Mouse (Mus musculus): Measurements from ENCODE around the gene Hibch. TPM values are rescaled to one million over a fixed set of nuclear protein-coding genes. Genes with fewer than 3 reads are reported as not detected.
"Not testable (repeated sequence)": the region's sequence is repeated elsewhere in the genome, so short reads cannot be mapped to it uniquely, and the experiment has no call there.

Hibch gene
- total RNA-seq, 2 experiments from 2014 or later = 32.1 to 44.4 TPM

GRCm38 (mm10) chr1:52817813-52818147, 26.9 kb upstream of the Hibch start:
- no peak for DNase-seq
- TF ChIP-seq CTCF (IDR thresholded peaks at IDR 0.05) = no peak
- peak overlapping the region; percentile 94 for H3K4me3 ChIP-seq
- peak overlapping the region; percentile 92 for H3K27ac ChIP-seq
- intact Hi-C loops (cut with DNase I) = no loop called here

GRCm38 (mm10) chr1:52839099-52839498, 5.6 kb upstream of the Hibch start:
- intact Hi-C loops (cut with DNase I) = no loop called here
- no peak overlapping the region for H3K27ac ChIP-seq
- DNase-seq = no peak
- TF ChIP-seq CTCF (IDR thresholded peaks at IDR 0.05) = no peak
- H3K4me3 ChIP-seq = no peak overlapping the region

- no peak for TF ChIP-seq CTCF (IDR thresholded peaks at IDR 0.05)
- intact Hi-C loops (cut with DNase I) = loop anchor here (10.0 kb wide), 2 partner anchors 190 to 200 kb away; no protein-coding TSS in a partner anchor
- no peak for DNase-seq
- peak overlapping the region; percentile 97 for H3K27ac ChIP-seq
- peak overlapping the region; percentile 94 for H3K4me3 ChIP-seq
Observed at GRCm38 (mm10) chr1:52844354-52844753, 375 bp upstream of the Hibch start.

DNA sequence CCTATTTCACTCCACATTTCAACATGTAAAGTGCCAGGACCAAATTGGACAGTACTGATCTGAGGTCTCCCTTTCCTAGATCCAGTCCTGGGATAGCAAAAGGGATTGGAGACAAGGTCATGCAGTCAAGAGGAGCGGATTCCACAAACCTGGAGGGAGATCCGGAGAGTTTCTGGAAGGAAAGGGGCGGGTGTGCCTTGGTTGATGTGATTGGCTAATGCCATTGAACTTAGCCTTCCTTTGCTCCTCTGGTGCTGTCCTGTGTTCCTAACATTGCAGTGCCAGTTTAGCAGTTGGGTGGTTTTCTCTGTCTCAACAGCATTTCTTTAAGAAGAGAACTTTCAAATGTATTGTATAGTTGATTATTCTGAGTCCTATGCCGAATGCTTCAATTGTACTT, 1.8 kb downstream of the Hibch start:
- Histone ChIP-seq H3K27ac (no peak overlapping the region), H3K4me3 (no peak overlapping the region)
- intact Hi-C loops (cut with DNase I) = loop anchor here (5.0 to 10.0 kb wide), 3 partner anchors 34 to 202 kb away; no protein-coding TSS in a partner anchor
- DNase-seq = no peak
- no peak for TF ChIP-seq CTCF (IDR thresholded peaks at IDR 0.05)

DNA sequence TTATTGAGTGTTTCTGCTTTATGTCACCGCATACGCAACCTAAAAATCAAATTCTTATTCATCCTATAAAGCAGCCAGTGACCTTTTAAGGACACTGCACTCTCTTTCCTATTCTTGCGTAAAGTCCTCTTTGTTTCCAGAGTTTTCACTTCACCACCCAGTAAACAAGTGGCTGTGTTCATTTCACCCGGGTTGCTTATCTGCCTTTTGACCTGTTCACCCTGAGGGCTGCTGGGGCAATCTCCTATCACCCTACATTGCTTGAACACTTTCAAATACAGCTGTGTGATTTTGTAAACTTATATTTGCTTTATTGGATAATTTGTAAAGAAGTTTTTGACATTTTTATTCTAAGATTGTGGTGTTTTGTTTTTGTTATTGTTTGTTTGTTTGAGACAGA, 4.7 kb downstream of the Hibch start:
- intact Hi-C loops (cut with DNase I) = loop anchor here (5.0 to 10.0 kb wide), 3 partner anchors 37 to 205 kb away; no protein-coding TSS in a partner anchor
- no peak for TF ChIP-seq CTCF (IDR thresholded peaks at IDR 0.05)
- H3K4me3 ChIP-seq = no peak overlapping the region
- no peak for DNase-seq
- H3K27ac ChIP-seq = no peak overlapping the region

GRCm38 (mm10) chr1:52854029-52854428, 9.3 kb downstream of the Hibch start:
- H3K27ac ChIP-seq; intact Hi-C loops (cut with DNase I); DNase-seq; H3K4me3 ChIP-seq: not testable (repeated sequence)
- TF ChIP-seq CTCF (IDR thresholded peaks at IDR 0.05) = peak; percentile 56

DNA sequence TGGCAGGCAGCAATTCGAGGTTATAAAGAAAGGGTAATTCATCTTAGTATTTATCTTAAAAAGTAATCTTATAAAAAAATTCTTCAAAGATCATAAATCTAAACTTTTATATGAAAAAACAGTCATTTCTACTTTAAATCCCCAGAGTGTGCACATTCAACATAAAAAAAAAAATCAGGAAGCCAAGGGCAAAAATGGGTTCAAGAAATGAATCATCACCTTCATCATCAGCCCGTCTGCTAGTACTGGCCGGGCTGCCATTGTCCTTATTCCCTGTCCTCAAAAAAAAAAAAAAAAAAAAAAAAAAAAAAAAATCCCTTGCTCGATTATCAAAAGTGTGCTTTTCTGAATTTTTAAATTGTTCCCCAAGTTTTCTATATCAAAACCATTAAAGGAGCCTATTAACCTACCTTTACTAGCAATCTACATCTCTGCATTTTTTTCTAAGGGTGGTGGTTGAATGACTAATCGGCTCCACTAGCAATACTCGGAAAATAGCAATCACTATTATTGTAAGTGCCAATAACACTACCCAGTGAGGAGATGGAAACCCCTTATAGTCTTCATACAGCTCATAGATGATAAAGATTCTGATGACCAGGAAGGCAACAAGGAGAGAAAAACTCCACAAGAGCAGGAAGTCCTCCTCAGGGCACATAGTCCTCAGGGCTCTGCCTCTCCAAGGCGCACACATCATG, 11.3 kb downstream of the Hibch start:
- no peak for DNase-seq
- TF ChIP-seq CTCF (IDR thresholded peaks at IDR 0.05) = no peak
- Histone ChIP-seq H3K4me3 (no peak overlapping the region), H3K27ac (no peak overlapping the region)
- intact Hi-C loops (cut with DNase I) = no loop called here

- intact Hi-C loops (cut with DNase I) = no loop called here
- DNase-seq = no peak
- Histone ChIP-seq H3K4me3 (no peak overlapping the region), H3K27ac (no peak overlapping the region)
- TF ChIP-seq CTCF (IDR thresholded peaks at IDR 0.05) = no peak
Observed at GRCm38 (mm10) chr1:52864220-52864619, 19.5 kb downstream of the Hibch start.

GRCm38 (mm10) chr1:52866007-52866406, 21.3 kb downstream of the Hibch start:
- Histone ChIP-seq H3K4me3 (no peak overlapping the region), H3K27ac (no peak overlapping the region)
- DNase-seq = no peak
- intact Hi-C loops (cut with DNase I) = no loop called here
- TF ChIP-seq CTCF (IDR thresholded peaks at IDR 0.05) = no peak

DNA sequence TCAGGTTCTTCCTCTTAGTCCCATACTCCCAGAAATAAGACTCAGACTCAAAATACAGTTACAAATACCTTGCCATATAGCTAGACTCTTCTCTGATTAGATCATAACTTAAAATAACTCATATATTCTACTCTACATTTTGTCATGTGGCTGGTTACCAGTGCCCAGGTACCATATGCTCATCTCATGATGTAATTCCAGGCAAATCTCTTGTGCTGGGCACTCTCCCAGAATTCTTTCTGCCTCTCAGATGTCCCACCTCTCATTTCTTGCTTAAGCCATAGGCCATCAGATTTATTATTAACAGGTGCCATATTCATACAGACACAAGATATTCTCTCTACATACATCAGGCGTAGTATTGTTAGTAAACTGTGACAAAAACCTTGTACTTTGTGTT, 23.1 kb downstream of the Hibch start:
- TF ChIP-seq CTCF (IDR thresholded peaks at IDR 0.05) = no peak
- H3K27ac ChIP-seq = no peak overlapping the region
- no peak for DNase-seq

DNA sequence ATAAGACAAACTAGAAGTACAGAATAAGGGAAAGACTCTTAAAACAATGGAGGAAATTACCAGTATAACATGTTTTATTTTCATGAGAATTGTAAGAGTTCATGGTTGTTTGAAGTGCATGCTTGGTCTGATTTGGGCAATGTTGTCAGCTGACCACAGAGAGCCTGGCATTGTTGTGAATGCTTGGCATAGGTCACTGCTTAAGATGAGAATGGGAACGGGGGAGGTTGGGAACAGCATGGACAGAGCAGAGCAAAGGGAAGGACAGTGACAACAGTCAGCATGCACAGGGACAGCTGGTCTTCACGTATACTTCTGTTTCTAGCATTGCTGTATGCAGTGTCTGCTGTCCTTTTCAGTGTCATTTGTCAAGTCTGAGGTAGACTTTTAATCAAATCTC, 39.5 kb downstream of the Hibch start:
- TF ChIP-seq CTCF (IDR thresholded peaks at IDR 0.05) = no peak
- no peak overlapping the region for H3K27ac ChIP-seq
- H3K4me3 ChIP-seq = no peak overlapping the region
- DNase-seq = no peak
- intact Hi-C loops (cut with DNase I) = no loop called here

More for the DNA sequence above, 23.1 kb downstream of the Hibch start:
- intact Hi-C loops (cut with DNase I) = no loop called here
- H3K4me3 ChIP-seq = no peak overlapping the region

DNA sequence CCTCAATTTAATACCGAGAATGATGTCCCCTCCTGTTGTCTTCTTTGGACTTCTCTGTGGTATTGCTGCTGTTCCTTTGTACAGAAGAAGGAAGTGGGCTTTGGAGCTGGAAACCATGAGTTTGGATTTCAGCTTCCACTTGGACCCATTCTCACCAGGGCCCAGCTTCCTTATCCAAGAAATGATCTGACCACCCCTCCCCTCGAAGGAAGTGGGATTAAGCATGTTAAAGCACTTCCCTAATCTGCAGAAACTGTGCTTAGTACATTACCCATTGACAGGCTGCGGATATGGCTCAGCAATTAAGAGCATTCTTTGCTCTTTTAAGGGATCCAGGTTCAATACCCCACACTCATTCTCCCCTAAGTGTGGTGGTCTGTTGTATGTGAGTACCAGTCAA, 65.1 kb downstream of the Hibch start:
- no peak for TF ChIP-seq CTCF (IDR thresholded peaks at IDR 0.05)
- H3K4me3 ChIP-seq = no peak overlapping the region
- H3K27ac ChIP-seq = no peak overlapping the region
- intact Hi-C loops (cut with DNase I) = no loop called here
- no peak for DNase-seq

- H3K4me3 ChIP-seq = no peak overlapping the region
- TF ChIP-seq CTCF (IDR thresholded peaks at IDR 0.05) = no peak
- intact Hi-C loops (cut with DNase I) = no loop called here
Observed at GRCm38 (mm10) chr1:52916655-52917054, 71.9 kb downstream of the Hibch start.

GRCm38 (mm10) chr1:52918897-52919296, 74.2 kb downstream of the Hibch start:
- H3K4me3 ChIP-seq; DNase-seq; intact Hi-C loops (cut with DNase I); H3K27ac ChIP-seq: not testable (repeated sequence)

More at GRCm38 (mm10) chr1:52916655-52917054, 71.9 kb downstream of the Hibch start:
- DNase-seq = no peak
- H3K27ac ChIP-seq = no peak overlapping the region

- DNase-seq; intact Hi-C loops (cut with DNase I); H3K4me3 ChIP-seq: not testable (repeated sequence)
Observed at GRCm38 (mm10) chr1:52924482-52924881, 79.8 kb downstream of the Hibch start.

More at GRCm38 (mm10) chr1:52924482-52924881, 79.8 kb downstream of the Hibch start:
- H3K27ac ChIP-seq = not testable (repeated sequence)

Data from gastrocnemius, adult 2 months (tissue).